Mouse (Mus musculus): Measurements from ENCODE around the gene Pnmal1. TPM values are rescaled to one million over a fixed set of nuclear protein-coding genes. Genes with fewer than 3 reads are reported as not detected.
A peak's percentile ranks its signal among the peaks of the same experiment; 100 is the strongest.

Pnmal1 gene
- polyA plus RNA-seq, 3 experiments from 2014 or later, result not detected

DNA sequence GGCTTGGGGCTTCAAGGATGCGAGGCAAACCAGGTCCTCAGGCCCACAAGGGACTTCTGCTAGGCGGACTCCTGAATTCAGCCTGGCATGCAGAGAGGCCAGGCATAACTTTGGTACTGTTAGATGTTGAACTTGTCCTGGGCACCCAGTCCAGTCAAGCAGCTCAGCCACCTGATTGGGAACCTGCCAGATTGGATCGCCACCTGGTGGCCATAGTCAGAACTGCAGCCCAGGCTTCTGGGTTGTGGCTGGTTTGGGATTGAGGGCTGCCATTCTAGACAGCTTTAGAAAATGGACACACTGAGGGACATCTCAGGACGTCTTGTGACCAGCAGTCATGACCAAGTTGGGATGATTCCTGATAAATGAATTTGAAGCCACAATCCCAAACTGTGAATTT, 40.2 kb downstream of the Pnmal1 start:
- ATAC-seq, result peak; percentile 43

DNA sequence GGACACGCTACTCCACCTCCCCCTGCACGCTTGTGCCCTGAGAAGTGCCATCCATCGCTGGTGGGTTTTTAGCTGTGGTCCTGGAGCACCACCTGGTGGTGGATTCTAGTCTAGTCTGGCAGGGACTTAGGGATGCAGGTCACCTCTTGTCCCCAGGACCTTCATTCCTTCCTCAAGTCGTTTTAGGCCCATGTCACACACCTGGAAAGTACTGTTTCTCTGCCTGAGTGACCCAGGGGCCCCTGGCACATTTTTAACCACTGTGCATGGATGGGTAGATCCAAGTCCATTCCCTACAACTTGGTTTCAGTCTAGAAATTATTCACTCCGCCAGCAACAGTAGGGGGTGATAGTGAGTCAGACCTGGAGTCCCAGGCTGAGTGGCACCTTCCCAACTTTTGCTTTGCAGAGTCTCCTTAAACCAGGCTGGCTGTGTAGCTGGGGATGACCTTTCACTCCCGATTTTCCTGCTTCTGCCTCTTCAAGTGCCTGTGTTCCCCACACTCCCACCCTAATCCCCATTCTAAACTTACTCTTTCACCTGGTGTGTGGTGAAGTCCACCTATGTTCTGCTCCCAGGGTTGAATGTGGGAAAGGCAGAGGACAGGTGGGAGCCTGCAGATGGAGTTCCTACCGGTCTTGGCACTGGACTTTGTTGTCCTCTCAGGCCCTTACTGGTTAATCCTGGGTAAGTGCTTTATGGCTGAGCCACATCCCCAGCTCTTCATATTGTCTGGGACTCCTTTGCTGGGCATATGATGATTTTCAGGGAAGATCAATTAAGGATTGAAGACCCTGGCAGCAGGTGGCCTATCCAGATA, 43.1 kb downstream of the Pnmal1 start:
- ATAC-seq, result peak; percentile 88

DNA sequence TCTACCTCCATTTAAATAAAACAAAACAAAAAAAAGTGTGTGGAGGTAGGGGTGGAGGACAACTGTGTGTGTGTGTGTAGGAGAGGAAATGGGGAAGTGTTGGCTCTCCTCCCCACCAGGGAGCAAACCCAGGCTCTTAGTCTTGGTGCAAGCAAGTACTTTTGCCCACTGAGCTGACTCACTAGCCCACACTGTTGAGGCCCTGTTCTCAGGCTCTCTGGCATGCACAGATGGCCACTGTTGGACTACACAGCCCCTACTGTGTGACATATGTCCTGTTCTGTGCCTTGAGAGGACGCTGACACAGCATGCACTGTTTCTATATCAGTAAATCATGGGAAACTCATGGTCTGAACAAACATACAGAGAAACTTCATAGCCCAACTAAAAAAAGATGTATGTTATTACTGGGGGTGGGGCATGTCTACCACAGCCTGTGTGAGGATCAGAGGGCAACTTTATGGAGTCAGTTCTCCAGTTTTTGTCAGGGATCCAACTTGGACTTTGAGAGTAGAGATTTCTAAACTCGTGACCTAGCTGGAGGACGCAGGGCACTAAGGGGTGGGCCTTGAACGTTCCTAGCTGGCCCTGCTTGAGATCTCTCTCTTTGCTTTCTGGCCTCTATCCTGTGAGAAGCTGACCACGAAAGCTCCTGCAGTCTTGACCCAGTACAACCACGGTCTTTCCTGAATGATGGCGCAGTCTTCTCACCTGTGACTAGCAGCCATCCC, 43.9 kb downstream of the Pnmal1 start:
- no peak for ATAC-seq

DNA sequence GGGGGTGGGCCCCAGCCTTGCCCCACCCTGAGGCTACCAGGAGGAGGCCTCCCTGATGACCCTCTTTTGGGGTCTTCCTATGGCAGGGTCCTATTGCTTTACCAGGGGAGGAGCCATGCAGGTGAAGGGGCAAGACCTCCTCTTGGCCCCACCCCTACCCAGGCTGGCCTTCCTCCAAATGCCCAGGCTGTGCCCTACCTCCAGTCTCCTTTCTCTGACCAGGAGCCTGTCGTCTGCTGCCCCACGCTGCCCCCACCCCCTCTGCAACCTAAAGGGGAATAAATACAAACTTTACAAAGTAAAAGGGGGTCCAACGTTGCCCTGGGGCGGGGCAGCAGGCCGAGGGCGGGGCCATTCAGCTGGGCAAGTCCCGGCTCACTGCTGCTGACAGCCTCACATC, 45.2 kb downstream of the Pnmal1 start:
- ATAC-seq, result no peak

DNA sequence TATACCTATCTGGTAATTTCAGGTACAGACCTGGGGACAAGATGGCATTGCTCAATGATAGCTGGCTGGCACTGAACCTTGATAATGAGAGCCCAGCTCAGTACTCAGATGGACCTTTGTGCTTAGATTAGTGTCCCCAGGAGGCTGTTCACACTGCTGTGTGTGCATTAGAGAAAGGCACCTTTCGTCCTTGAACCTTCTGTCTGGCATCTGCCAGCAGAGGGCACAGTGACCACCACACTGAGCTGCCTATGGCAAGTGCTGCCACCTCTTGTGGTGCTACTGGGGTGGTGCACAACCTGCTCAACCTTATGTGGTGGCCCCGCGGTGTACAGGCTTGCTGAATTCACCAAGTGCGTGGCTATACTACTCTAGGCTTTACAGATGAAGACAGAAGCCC, 47.8 kb downstream of the Pnmal1 start:
- ATAC-seq, result no peak

GRCm38 (mm10) chr7:17009326-17010009, 50.0 kb downstream of the Pnmal1 start:
- peak; percentile 90 for ATAC-seq

DNA sequence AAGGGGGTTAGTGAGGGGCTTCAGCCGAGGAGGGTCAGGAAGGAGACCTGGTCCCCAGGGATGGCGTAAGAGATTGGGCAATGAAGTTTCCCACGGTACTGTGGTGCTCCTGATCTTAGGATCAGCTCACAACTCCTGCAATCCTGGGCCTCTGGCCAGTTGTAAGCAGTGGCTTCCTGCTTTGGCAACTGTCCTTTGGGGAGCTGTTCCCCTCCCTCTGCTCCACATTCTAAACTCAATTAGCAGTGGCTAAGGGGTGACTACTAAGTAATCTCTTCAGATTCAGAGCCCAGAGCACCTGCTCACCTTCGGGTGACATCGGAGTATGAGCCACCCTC, 50.5 kb downstream of the Pnmal1 start:
- no peak for ATAC-seq

DNA sequence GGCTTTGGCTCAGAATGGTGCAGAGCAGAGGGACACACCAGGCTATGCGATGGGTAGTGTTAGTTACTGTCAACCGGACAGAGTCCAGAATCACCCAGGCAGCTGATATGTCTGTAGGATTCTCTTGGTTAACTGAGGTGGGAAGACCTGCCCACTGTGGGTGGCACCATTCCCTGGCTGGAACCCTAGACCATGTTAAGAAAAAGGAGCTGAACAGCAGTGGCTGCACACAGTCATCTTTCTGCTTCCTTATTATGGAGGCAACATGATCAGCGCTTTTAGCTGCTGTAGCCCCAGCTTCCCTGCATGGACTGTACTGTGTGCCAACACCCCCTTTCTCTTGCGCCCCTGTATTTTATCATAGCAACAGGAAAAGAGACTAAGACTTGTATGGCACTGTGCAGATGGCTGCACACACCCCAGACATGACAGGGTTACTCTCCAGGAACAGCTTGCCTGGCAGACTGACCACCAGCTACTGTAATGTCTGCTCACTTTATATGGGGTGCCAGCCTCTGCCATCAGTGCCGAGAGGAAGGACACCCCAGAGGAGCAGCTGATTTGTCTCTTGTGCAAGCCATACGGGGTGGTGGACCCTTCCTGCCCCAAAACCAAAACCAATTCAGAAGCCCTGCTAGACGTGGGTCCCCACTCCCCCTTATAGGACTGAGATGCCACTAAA, 52.6 kb downstream of the Pnmal1 start:
- ATAC-seq, result no peak

Other genes starting within 250 kb of the Pnmal1 start
- gene Ceacam9, start 237.8 kb upstream of the Pnmal1 start, polyA plus RNA-seq (2017; shearing (Covaris generic)), result not detected
- 100 to 1,000 TPM in 1 of 3 experiments, 10 to 100 TPM in 2; 62.5 to 127 (median 72.4) TPM for gene Ap2s1, start 221.3 kb upstream of the Pnmal1 start, polyA plus RNA-seq (2017; shearing (Covaris generic))
- gene Slc1a5, start 178.3 kb upstream of the Pnmal1 start, polyA plus RNA-seq (2017; shearing (Covaris generic)), result 100 to 1,000 TPM; 134 to 155 (median 155) TPM
- 10 to 100 TPM; 16.1 to 24.1 (median 19.7) TPM for gene Strn4, start 143.8 kb upstream of the Pnmal1 start, polyA plus RNA-seq (2017; shearing (Covaris generic))
- 1 to 10 TPM; 5.7 to 9.6 (median 8.9) TPM for gene Fkrp, start 142.9 kb upstream of the Pnmal1 start, polyA plus RNA-seq (2017; shearing (Covaris generic))
- gene Prkd2, start 116.8 kb upstream of the Pnmal1 start, polyA plus RNA-seq (2017; shearing (Covaris generic)), result 10 to 100 TPM; 38.3 to 51.4 (median 47.1) TPM
- not detected for gene Dact3, start 84.4 kb upstream of the Pnmal1 start, polyA plus RNA-seq (2017; shearing (Covaris generic))
- not detected for gene Gng8, start 67.9 kb upstream of the Pnmal1 start, polyA plus RNA-seq (2017; shearing (Covaris generic))
- 1 to 10 TPM; 4.3 to 8.2 (median 7.1) TPM for gene Ptgir, start 53.2 kb upstream of the Pnmal1 start, polyA plus RNA-seq (2017; shearing (Covaris generic))
- 100 to 1,000 TPM in 2 of 3 experiments, 10 to 100 TPM in 1; 51.8 to 255 (median 105) TPM for gene Calm3, start 35.6 kb upstream of the Pnmal1 start, polyA plus RNA-seq (2017; shearing (Covaris generic))
- not detected for gene Pnmal2, start 15.0 kb upstream of the Pnmal1 start, polyA plus RNA-seq (2017; shearing (Covaris generic))
- 1 to 10 TPM; 3.7 to 5.7 (median 5.2) TPM for gene Gm42372, start 23.4 kb downstream of the Pnmal1 start, polyA plus RNA-seq (2017; shearing (Covaris generic))
- gene Ccdc8, start 33.0 kb downstream of the Pnmal1 start, polyA plus RNA-seq (2017; shearing (Covaris generic)), result under 1 TPM in 2 of 3 experiments, not detected in 1; 0.09 to 0.15 TPM
- gene Ppp5c, start 68.2 kb downstream of the Pnmal1 start, polyA plus RNA-seq (2017; shearing (Covaris generic)), result 10 to 100 TPM; 55.1 to 67.1 (median 62.0) TPM
- gene Hif3a, start 102.7 kb downstream of the Pnmal1 start, polyA plus RNA-seq (2017; shearing (Covaris generic)), result under 1 TPM in 2 of 3 experiments, not detected in 1; 0.42 to 0.47 TPM
- gene Psg16, start 114.4 kb downstream of the Pnmal1 start, polyA plus RNA-seq (2017; shearing (Covaris generic)), result 1 to 10 TPM in 2 of 3 experiments, not detected in 1; 1.2 to 1.5 TPM
- gene Ceacam3, start 190.6 kb downstream of the Pnmal1 start, polyA plus RNA-seq (2017; shearing (Covaris generic)), result under 1 TPM in 1 of 3 experiments, not detected in 2; 0.11 TPM
- gene Psg29, start 243.8 kb downstream of the Pnmal1 start, polyA plus RNA-seq (2017; shearing (Covaris generic)), result not detected